ENCODE assay signal across 8 mouse cellular contexts in the genomic region with DNA sequence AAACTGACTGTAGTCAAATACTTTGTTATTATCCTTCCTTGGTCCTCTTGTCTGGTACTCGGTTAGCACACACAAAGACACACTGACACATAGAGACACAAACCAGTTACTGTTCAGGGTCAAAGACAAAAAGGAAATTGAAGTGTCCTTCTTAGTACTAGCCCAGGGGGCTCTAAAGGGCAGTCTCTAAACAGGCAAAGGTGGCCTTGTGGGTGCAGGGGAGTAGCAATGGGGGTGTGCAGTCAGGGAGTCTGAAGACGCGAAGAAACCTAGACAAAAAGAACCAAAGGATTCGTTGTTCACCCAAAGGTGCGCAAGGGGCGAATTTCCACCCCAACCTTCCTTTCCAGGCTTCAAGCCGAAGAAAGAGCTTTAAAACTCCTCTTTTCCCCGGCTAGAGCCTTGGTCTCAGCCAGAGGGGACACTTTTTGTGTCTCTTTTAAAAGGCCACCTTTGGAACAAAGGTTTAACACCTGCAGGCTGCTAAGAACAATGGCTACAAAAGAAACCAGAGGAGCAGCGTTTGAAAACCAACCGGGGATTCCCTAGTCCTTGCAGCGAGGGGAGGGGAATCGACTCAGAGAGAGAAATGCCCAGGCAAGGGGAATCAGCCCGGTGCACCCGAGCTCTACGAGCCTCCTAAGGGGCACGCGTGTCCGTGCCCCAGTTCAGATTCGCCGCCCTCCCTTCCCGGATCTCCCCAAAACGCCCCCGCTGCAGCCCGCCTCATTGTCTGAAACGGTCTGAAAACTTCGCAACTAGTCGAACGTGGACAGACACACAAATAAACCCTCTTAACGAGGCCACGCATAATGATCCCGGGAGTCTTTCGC. TPM values are rescaled to one million over a fixed set of nuclear protein-coding genes. Genes with fewer than 3 reads are reported as not detected.
DNase-seq lines count a peak whose midpoint lies in the region; ATAC-seq lines count a peak whose summit lies in the region.

No protein-coding gene starts in this region.

- WGBS in heart, embryonic 14.5 days, result 1% methylated on average over 32 of the region's 32 CpGs

- H3K36me3 ChIP-seq in heart, embryonic 14.5 days (ENCODE audit: control insufficient read depth, insufficient read depth, low read length), result peaks cover 12% of the 10 kb centered on the region

- H3K27me3 ChIP-seq in heart, embryonic 14.5 days (ENCODE audit: control insufficient read depth, insufficient read depth, low read length), result no peaks in the 10 kb centered on the region

- H3K27ac ChIP-seq in heart, embryonic 14.5 days (replicated peaks in 1 of 2; ENCODE audit: control insufficient read depth in 1 of 2, insufficient read depth in 1 of 2, low read depth in 2 of 2, low read length in 2 of 2), result peak overlapping the region; percentile 97 to 98

- peak overlapping the region; percentile 67 to 77 for H3K4me3 ChIP-seq in heart, embryonic 14.5 days (ENCODE audit: control insufficient read depth in 1 of 2, insufficient read depth in 1 of 2, low read depth in 1 of 2, low read length in 2 of 2)

- H3K9me3 ChIP-seq in heart, embryonic 14.5 days (ENCODE audit: control insufficient read depth, low read length), result no peaks in the 10 kb centered on the region

- ATAC-seq in heart, embryonic 14.5 days (ENCODE audit: insufficient number of reproducible peaks, insufficient read depth, low FRiP score, low read depth), result no peak

- DNase-seq in urinary bladder, postnatal 14 days (ENCODE audit: low spot score), result peak; percentile 6
- DNase-seq in urinary bladder, postnatal 36 days (ENCODE audit: low spot score in 2 of 2), result no peak
- DNase-seq in embryo, embryonic 9.5 days (ENCODE audit: extremely low spot score), result peak; percentile 63
- peak; percentile 23 to 55 for DNase-seq in kidney, postnatal 25 days
- peak; percentile 42 for DNase-seq in lung, postnatal 4 days
- peak; percentile 25 for DNase-seq in spleen, adult 12 weeks (ENCODE audit: low spot score)
- DNase-seq in cerebellum, adult 11 months, result no peak

- peak overlapping the region; percentile 80 for H3K4me2 ChIP-seq in heart, embryonic 14.5 days (ENCODE audit: low read length)

- H3K9ac ChIP-seq in heart, embryonic 14.5 days (ENCODE audit: low read length), result peak overlapping the region; percentile 88

- peaks cover 13 to 41% of the 10 kb centered on the region in 2 experiments for H3K4me1 ChIP-seq in heart, embryonic 14.5 days (ENCODE audit: control insufficient read depth in 2 of 2, insufficient read depth in 2 of 2, low read length in 2 of 2)

RNA-seq across cellular contexts. Expression of gene Trib2, which starts 2.3 kb away (rescaled TPM):
- 55.5 and 62.3 TPM in 2 replicates for polyA plus RNA-seq in heart, embryonic 14.5 days (2014; fragmentation: Nextera tagmentation; extraction: Ambion mirVana)

Comparison
In these comparisons a context has a peak if more than half of its experiments do, and no peak if none do; other contexts are left out.
1. DNase-seq: peak in urinary bladder, postnatal 14 days (single experiment), embryo, embryonic 9.5 days (single experiment), kidney, postnatal 25 days (2 of 2), lung, postnatal 4 days (2 of 2) and spleen, adult 12 weeks (single experiment); none in urinary bladder, postnatal 36 days (0 of 2) and cerebellum, adult 11 months (single experiment).